Comparison of ENCODE assay signal across 8 mouse cellular contexts in the genomic region with DNA sequence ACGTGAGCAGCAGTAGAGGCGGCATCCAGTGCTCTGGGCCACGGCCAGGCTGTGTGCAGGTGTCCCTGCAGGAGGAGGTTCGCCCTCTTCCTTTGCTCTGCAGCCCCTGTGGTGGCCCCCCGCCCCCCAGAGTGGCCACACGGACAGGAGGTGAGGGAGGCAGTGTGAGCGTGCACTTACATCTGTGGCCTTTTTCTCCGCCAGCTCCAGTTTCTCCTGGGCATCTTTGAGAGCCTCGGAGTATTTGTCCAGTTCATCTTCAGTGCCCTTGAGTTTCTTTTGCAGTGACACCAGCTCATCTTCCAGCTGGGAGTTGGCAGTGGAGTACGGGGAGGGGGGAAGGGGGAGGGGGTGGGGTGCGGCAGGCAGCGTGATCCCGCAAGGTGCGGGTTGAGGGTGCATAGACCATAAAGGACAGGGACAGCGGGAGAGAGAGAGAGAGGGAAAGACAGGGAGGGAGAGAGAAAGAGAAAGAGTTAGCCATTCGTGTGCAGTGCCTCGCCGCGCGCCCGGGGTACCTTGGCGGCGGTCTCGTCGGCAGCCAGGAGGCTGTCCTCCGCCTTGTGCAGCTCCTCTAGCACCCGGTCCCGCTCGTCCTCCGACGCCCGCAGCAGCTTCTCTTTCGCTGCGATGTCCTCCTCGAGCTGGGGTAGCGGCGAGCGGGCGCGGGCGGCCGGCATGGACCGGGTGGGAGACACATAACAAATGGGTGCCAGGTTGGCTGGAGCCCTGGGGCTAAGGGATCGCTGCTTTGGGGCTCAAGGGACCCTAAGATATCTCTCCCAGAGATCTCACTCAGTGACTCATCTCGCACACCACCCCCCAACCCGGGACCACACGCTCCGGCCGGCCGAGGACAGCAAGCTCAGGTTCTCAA. TPM values are rescaled to one million over a fixed set of nuclear protein-coding genes. Genes with fewer than 3 reads are reported as not detected.
A peak's percentile ranks its signal among the peaks of the same experiment; 100 is the strongest.
DNase-seq lines count a peak whose midpoint lies in the region; ATAC-seq lines count a peak whose summit lies in the region.

No protein-coding gene starts in this region.

- 1% methylated on average over 45 of the region's 50 CpGs for WGBS in forebrain, embryonic 16.5 days
- under 1% methylated on average over 45 of the region's 50 CpGs for WGBS in limb, embryonic 11.5 days

- peak; percentile 49 for DNase-seq in adrenal gland, adult 2 months
- DNase-seq in adrenal gland, postnatal 4 days (ENCODE audit: low spot score in 2 of 2), result no peak
- peak; percentile 39 for DNase-seq in retina, postnatal 1 day
- DNase-seq in retina, embryonic 14.5 days (ENCODE audit: low spot score), result no peak
- DNase-seq in limb, embryonic 11.5 days (ENCODE audit: low spot score), result peak; percentile 50
- peak; percentile 61 for DNase-seq in skeletal muscle tissue, adult 2 months (ENCODE audit: low read depth, low spot score)
- DNase-seq in frontal cortex, adult 2 months (ENCODE audit: extremely low spot score in 1 of 2, low spot score in 1 of 2), result no peak

- H3K4me1 ChIP-seq in forebrain, embryonic 16.5 days (replicated peaks; ENCODE audit: control insufficient read depth, insufficient read depth, low read length), result peaks cover 32% of the 10 kb centered on the region
- peaks cover 23% of the 10 kb centered on the region for H3K4me1 ChIP-seq in limb, embryonic 11.5 days (ENCODE audit: control insufficient read depth, insufficient read depth, low read length)

- H3K36me3 ChIP-seq in forebrain, embryonic 16.5 days (ENCODE audit: control insufficient read depth, insufficient read depth), result no peaks in the 10 kb centered on the region
- H3K36me3 ChIP-seq in limb, embryonic 11.5 days (ENCODE audit: control insufficient read depth, insufficient read depth, low read length), result no peaks in the 10 kb centered on the region

- ATAC-seq in forebrain, embryonic 16.5 days, result no peak
- no peak for ATAC-seq in limb, embryonic 11.5 days (ENCODE audit: insufficient number of reproducible peaks, low FRiP score, low TSS enrichment, low read depth)

- peak overlapping the region; percentile 94 for H3K4me2 ChIP-seq in forebrain, embryonic 16.5 days (ENCODE audit: low read length)
- peak overlapping the region; percentile 79 for H3K4me2 ChIP-seq in limb, embryonic 11.5 days (ENCODE audit: low read depth, severe bottlenecking)

- H3K4me3 ChIP-seq in forebrain, embryonic 16.5 days (replicated peaks; ENCODE audit: low read length), result peak overlapping the region; percentile 54
- peak overlapping the region; percentile 54 for H3K4me3 ChIP-seq in limb, embryonic 11.5 days (ENCODE audit: low read depth, low read length)

- H3K27me3 ChIP-seq in forebrain, embryonic 16.5 days (replicated peaks; ENCODE audit: control insufficient read depth, insufficient read depth, low read length), result peaks cover 27% of the 10 kb centered on the region
- peaks cover 27% of the 10 kb centered on the region for H3K27me3 ChIP-seq in limb, embryonic 11.5 days (ENCODE audit: control insufficient read depth, insufficient read depth, low read length)

- H3K9ac ChIP-seq in forebrain, embryonic 16.5 days (replicated peaks; ENCODE audit: low read depth, low read length), result peak overlapping the region; percentile 64
- H3K9ac ChIP-seq in limb, embryonic 11.5 days (ENCODE audit: low read length), result peak overlapping the region; percentile 73

- no peak overlapping the region for H3K27ac ChIP-seq in forebrain, embryonic 16.5 days (ENCODE audit: low read length)
- H3K27ac ChIP-seq in limb, embryonic 11.5 days (replicated peaks; ENCODE audit: low read depth, low read length), result no peak overlapping the region

- H3K9me3 ChIP-seq in forebrain, embryonic 16.5 days (ENCODE audit: control insufficient read depth, low read length), result no peaks in the 10 kb centered on the region
- no peaks in the 10 kb centered on the region for H3K9me3 ChIP-seq in limb, embryonic 11.5 days (ENCODE audit: control insufficient read depth, low read length)

RNA-seq across cellular contexts. Expression of gene Tpm1, which starts 1.4 kb away (rescaled TPM):
- 100 to 1,000 TPM; 144 to 271 TPM for total RNA-seq in adrenal gland, adult 2 months (2021)
- 30.7 and 42.3 TPM in 2 replicates for polyA plus RNA-seq in adrenal gland, adult 2 months (2012; rRNA removed)
- 100 to 1,000 TPM; 322 to 392 TPM for total RNA-seq in adrenal gland, postnatal 4 days (2021)
- polyA plus RNA-seq in forebrain, embryonic 16.5 days (2015; fragmentation: Nextera tagmentation; extraction: Ambion mirVana), result 120 and 127 TPM in 2 replicates
- polyA plus RNA-seq in limb, embryonic 11.5 days (2014; fragmentation: Nextera tagmentation; extraction: Ambion mirVana), result 395 and 414 TPM in 2 replicates
- polyA plus RNA-seq in frontal cortex, adult 2 months (2012; rRNA removed), result 265 and 280 TPM in 2 replicates

Comparison
In these comparisons a context has a peak if more than half of its experiments do, and no peak if none do; other contexts are left out.
1. DNase-seq: peak in adrenal gland, adult 2 months (single experiment), retina, postnatal 1 day (single experiment), limb, embryonic 11.5 days (single experiment) and skeletal muscle tissue, adult 2 months (single experiment); none in adrenal gland, postnatal 4 days (0 of 2), retina, embryonic 14.5 days (single experiment) and frontal cortex, adult 2 months (0 of 2).